Mouse (Mus musculus) spleen, adult 2 months (tissue): ENCODE results near the gene Fam207a.
A peak's percentile ranks its signal among the peaks of the same experiment; 100 is the strongest.

Experiments used
- CTCF ChIP-seq: fragments of 200-500 bp; IDR thresholded peaks from 2 replicates; pipeline ENCODE4 v1.5.1; 2011; ENCODE audit warnings: mild to moderate bottlenecking, inconsistent platforms; ENCODE audit not compliant: insufficient read depth, insufficient read length, insufficient replicate concordance; ENCODE audit errors: extremely low read depth
- POLR2A ChIP-seq: fragments of 200-500 bp; IDR thresholded peaks from 2 replicates; pipeline ENCODE4 v1.6.1; 2011; ENCODE audit warnings: low read depth, low read length, inconsistent platforms

DNA sequence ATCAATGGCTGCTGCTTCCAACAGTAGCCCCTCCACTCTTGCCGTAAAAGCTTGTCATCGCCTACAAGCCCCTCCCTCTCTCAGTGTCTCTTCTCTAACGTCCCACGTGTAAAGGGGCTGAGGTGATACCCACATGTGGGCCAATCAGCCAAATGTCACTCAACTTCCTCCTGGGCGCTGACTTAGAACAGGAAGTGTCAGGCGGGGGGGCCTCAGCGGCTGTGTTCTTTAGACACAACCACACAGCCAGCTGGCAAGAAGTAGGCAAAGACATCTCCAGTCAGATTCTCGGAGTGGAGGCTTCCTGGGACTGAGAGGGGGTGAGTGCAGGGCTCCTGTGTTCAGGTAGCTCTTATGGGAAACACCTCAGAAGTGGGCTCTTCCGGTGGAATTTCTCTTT lies 14.6 kb upstream of the Fam207a start, which contains the start of gene Itgb2:
- TF ChIP-seq POLR2A (peak; percentile 55), CTCF (no peak)
